Mouse (Mus musculus) E14TG2a.4 (cell line): ENCODE results near the gene Dazl.

Source experiments
- H3K27me3 ChIP-seq: 2 replicates; pipeline ENCODE4 v1.6.1; 2014; ENCODE audit warnings: low read length, control low read depth; ENCODE audit not compliant: insufficient read depth
- H3K36me3 ChIP-seq: 2 replicates; pipeline ENCODE4 v1.6.1; 2014; ENCODE audit warnings: low read length, control low read depth; ENCODE audit not compliant: insufficient read depth
- H3K4me1 ChIP-seq: replicated peaks from 2 replicates; pipeline ENCODE4 v1.6.1; 2014; ENCODE audit warnings: low read depth, low read length, control low read depth
- H3K4me3 ChIP-seq: replicated peaks from 2 replicates; pipeline ENCODE4 v1.5.1; 2014; ENCODE audit warnings: mild to moderate bottlenecking, low read length
- H3K9me3 ChIP-seq: 2 replicates; pipeline ENCODE4 v1.6.1; 2014; ENCODE audit warnings: low read length, control low read depth
- CTCF ChIP-seq: conservative IDR thresholded peaks from 2 replicates; pipeline ENCODE4 v1.5.1; 2014; ENCODE audit warnings: low read length
- NANOG ChIP-seq: IDR thresholded peaks from 2 replicates; pipeline ENCODE4 v1.6.1; 2014; ENCODE audit warnings: borderline replicate concordance, low read length, mixed read lengths
- POU5F1 ChIP-seq: IDR thresholded peaks from 2 replicates; pipeline ENCODE4 v1.6.1; 2014; ENCODE audit warnings: low read length, borderline replicate concordance

The Dazl gene

DNA sequence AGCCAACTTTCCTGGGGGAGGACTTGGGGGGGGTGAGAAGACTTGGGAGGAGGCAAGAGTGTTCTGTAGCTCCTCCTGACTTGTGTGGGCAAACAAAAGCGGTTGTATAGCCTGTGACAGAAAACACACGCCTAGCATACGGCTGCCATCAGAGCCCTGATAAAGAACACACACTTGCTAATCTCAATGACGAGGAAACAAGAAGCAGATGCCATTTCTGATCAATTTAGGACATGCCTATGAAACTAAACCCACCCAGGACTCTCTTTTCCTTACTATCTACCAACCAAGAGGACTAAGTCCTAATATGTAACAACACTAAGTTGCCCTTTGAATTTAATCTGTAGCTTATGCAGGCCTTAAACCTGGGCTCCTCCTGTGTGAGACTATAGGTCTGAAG lies 31.2 kb upstream of the Dazl start:
- Histone ChIP-seq H3K4me1 (no peaks in the 10 kb centered on the region), H3K27me3 (no peaks in the 10 kb centered on the region), H3K36me3 (no peaks in the 10 kb centered on the region), H3K4me3 (no peak overlapping the region), H3K9me3 (peaks cover 8% of the 10 kb centered on the region; the same call in 1 of the 2 replicates)
- TF ChIP-seq CTCF (no peak), NANOG (no peak), POU5F1 (no peak)

DNA sequence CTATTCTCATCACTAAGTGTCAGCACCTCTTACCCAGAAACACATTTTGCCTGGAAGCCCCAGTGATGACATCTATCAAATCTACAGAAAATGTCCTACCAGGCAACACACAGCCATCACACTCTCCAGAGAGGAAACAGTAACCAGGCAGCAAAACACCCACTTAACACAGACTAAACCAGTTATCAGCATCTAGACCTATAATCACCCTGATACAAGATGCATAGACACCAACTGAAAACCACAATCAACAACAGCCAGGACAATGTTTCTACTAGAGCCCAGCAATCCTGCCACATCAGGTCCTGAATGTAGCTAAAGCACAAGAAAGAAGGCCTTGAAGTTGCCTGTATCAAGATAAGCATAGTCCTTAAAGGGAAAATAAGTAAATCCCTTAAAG lies 25.4 kb upstream of the Dazl start:
- Histone ChIP-seq H3K36me3 (no peaks in the 10 kb centered on the region), H3K4me3 (no peak overlapping the region), H3K9me3 (no peaks in the 10 kb centered on the region), H3K27me3 (no peaks in the 10 kb centered on the region), H3K4me1 (no peaks in the 10 kb centered on the region)
- no peak for TF ChIP-seq POU5F1
- TF ChIP-seq CTCF, result no peak
- TF ChIP-seq NANOG, result no peak

DNA sequence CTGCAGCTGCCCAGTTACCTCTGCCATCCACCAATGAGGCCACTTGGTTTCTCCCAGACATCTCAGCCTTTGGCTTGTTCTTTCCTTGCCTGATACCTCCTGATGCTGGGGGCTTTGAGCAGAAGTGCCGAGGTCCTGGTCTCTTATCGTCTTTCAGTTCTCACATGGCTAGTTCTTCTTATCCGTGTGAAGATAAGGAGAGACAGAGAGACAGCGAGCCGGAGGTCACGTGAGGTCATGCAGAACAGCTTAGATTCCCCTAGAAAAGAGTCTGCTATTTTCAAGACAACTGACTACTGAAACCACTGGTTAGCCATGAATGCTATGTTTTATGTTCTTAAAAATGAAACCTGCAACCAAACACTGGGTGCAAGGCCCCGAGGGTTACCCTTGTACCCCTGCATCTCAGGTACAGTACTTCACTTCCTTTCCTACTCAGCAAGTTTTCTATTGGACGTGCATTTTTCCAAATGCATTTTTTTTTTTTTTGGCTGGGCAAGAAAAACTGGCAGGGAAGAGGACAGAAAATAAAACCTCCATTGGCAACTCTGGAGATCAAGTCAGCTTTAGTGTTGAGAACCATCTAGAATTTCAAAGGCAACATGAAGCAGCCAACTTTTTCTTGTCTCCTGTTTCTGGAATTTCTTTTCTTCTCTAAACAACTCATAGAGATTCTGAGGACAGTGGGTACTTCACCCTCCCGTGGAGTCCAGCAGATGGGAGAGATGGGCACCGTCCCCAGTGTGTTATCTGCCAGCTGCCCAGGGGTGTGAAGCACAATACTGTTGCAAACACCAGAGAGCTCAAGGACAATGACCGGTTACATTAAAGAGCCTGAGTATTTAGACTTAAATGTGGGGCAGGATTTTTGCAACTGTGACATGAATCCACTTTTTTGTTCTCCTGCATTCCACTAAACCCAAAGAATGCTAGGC lies 23.0 kb upstream of the Dazl start:
- Histone ChIP-seq H3K9me3 (no peaks in the 10 kb centered on the region), H3K4me3 (no peak overlapping the region), H3K27me3 (no peaks in the 10 kb centered on the region), H3K36me3 (no peaks in the 10 kb centered on the region), H3K4me1 (no peaks in the 10 kb centered on the region)
- TF ChIP-seq CTCF (no peak), POU5F1 (no peak), NANOG (no peak)

DNA sequence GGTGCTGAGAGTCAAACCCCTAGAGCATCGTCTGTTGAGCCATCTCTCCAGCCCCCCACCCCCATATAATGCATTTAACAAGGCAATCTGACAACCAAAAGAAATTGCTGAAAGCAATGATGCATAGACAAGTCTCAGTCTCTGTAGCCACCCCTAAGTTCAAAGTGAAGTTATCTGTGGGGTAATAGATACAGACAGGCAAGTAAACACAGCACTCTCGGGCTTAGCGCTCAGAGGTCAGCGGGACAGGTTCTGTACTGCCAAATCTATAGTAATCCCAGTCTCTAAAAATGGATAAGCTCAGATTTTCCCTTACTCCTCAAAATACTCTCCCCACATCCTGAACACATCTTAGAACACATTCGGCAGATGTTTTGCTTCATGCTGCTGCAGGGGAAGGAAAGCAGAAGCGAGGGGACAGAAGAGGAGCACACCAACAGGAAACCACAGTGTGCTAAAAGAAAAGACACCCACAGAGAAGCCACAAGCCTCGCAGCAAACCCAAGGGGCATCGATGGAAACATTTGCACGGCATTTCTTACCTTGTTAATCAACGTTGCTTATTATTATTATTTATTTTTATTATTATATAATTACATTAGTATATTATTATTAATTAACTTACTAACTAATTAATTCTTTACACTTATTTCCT lies 16.8 kb upstream of the Dazl start:
- TF ChIP-seq CTCF, result no peak
- no peak for TF ChIP-seq POU5F1
- TF ChIP-seq NANOG, result no peak
- no peak overlapping the region for H3K4me3 ChIP-seq
- no peaks in the 10 kb centered on the region for H3K27me3 ChIP-seq
- H3K36me3 ChIP-seq, result no peaks in the 10 kb centered on the region
- no peaks in the 10 kb centered on the region for H3K9me3 ChIP-seq
- H3K4me1 ChIP-seq, result no peaks in the 10 kb centered on the region

DNA sequence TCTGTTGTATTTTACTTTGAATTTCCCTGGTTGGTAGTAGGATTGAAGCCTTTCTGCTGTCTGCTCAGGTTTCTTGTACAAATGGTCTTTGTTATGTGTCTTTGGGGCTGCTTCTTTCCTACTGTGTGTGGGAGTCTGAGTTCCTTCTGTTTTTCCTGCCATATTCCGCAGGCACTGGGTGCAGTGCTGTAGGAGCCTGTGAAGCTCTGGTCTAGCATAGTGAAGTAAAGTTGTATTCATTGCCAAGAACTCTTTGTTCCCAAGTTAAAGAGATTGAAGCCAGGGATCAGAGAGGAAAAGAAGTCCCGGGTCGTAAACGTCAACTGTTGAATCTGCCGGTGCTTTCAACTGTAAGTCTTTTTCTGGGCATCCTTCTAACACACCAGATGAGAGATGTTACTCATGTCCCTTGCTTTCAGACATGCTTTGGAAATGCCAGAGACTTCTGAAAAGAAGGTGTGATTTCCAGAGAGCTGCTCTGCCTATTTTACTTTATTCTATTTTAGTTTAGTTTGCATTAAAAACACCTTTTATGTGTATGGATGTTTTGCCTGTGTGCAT lies 16.2 kb upstream of the Dazl start:
- Histone ChIP-seq H3K4me1 (no peaks in the 10 kb centered on the region), H3K27me3 (no peaks in the 10 kb centered on the region; the same call in 1 of the 2 replicates), H3K4me3 (no peak overlapping the region), H3K36me3 (no peaks in the 10 kb centered on the region), H3K9me3 (no peaks in the 10 kb centered on the region)
- TF ChIP-seq CTCF (no peak), POU5F1 (no peak), NANOG (no peak)

DNA sequence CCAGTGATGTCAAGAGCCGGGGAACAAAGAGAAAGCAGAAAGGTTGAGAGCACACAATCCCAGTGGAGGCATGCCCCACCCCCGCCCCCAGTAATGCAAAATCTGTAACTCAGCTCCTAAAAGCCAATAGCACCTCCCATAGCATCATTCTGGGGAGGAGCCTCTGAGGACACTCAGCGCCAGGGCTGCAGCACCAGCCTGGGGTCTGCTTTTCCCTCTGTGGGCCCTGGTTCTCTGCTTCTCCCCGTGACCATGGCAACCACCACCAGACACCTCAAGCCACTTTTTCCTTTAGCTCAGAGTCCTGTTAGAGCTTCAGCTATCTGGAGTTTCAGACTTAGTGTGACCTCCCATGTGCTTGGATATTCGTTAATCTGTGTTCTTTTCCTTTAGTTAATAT lies 15.4 kb upstream of the Dazl start:
- TF ChIP-seq CTCF (no peak), POU5F1 (no peak), NANOG (no peak)
- no peaks in the 10 kb centered on the region for H3K36me3 ChIP-seq
- H3K4me1 ChIP-seq, result no peaks in the 10 kb centered on the region
- no peak overlapping the region for H3K4me3 ChIP-seq
- no peaks in the 10 kb centered on the region; the same call in 1 of the 2 replicates for H3K27me3 ChIP-seq
- no peaks in the 10 kb centered on the region for H3K9me3 ChIP-seq

DNA sequence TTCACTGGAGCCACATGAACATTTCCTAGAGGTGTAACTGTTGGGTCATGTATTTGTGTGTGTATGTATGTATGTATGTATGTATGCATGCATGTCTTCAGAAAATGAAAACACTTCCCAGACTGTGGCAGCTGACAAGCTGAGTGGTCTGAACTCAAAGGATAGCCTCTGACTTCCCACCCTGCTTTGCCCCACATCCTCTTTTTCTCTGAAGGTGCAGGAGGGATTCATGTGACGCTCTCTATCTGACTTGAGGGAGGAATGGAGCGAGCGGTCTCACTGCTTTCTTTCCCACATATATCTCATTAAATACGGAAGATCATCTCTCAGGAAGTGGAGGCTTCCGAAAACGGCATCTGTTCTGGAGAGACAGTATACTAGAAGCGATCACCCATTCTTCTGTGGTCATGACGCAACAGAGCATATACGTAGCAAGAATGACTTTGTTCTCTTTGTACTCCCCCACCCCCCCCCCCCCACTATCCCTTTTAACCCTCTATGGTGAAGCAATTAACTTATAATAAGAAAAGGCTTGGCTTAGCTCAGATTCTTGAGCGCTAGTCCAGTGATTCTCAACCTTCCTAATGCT lies 14.7 kb upstream of the Dazl start:
- Histone ChIP-seq H3K4me1 (no peaks in the 10 kb centered on the region), H3K9me3 (no peaks in the 10 kb centered on the region), H3K27me3 (no peaks in the 10 kb centered on the region; the same call in 1 of the 2 replicates), H3K36me3 (no peaks in the 10 kb centered on the region), H3K4me3 (no peak overlapping the region)
- TF ChIP-seq NANOG (no peak), CTCF (no peak), POU5F1 (no peak)

DNA sequence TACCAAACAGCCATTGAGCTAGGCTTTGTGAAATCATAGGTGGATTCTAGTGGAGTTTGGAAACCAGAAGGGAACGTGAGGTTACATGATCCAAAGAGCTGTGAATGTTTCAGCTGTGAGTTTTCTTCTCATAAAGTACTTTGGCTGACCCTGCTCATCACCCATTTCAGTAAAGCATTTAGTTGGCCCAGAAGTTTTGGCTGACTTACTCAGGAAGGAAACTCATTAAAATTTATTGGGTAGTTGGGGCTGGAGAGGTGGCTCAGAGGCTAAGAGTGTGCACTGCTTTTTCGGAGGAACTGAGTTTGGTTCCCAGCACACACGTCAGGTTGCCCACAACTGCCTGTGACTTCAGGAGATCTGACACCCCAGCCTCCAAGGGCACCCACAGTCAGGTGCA lies 9.4 kb upstream of the Dazl start:
- H3K36me3 ChIP-seq, result no peaks in the 10 kb centered on the region
- no peak overlapping the region for H3K4me3 ChIP-seq
- no peaks in the 10 kb centered on the region for H3K4me1 ChIP-seq
- H3K9me3 ChIP-seq, result peaks cover 16% of the 10 kb centered on the region
- H3K27me3 ChIP-seq, result peaks cover 3% of the 10 kb centered on the region; the same call in 1 of the 2 replicates
- TF ChIP-seq NANOG (no peak), CTCF (no peak), POU5F1 (no peak)
